26 mouse cellular contexts compared by ENCODE assay signal in the genomic region with DNA sequence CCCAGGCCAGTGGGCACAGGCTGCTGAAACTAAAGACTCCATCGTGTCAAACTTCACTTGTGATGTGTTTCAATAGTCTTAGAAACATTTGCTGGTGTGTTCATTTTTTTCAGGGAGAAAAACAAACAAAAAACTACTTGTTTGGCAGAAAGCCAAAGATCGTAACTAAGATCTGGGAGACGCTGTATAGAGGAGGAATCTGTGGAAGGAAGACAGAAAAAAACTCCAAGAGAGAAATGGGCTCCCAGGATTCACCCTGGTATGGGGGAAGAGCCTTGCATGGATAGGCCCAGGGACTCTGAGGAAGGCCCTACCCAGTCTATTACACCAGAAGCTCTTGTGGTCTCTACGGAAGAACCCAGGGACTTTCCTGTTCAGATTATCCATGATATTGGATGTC.
DNase-seq lines count a peak whose midpoint lies in the region; ATAC-seq and TF ChIP-seq lines count a peak whose summit lies in the region.
"Had no signal": no experiment of that assay in that cellular context is flagged by ENCODE, and none has a peak within 500 bp of the region (broad histone marks: within the 10 kb centered on the region; RNA-seq: fewer than 3 reads in every experiment).

No protein-coding gene starts in this region.

- H3K9ac ChIP-seq in lung, embryonic 14.5 days = no peak overlapping the region
- H3K9ac ChIP-seq: embryonic facial prominence, embryonic 12.5 days; heart, embryonic 15.5 days; hindbrain, embryonic 15.5 days; liver, embryonic 13.5 days; midbrain, embryonic 13.5 days; neural tube, embryonic 13.5 days had no signal

- intact Hi-C loops in gastrocnemius, adult 2 months (cut with DNase I) = no loop called here
- intact Hi-C loops in gastrocnemius, postnatal 14 days (cut with DNase I; ENCODE audit: low total_unique reads) = no loop called here

- no peaks in the 10 kb centered on the region for H3K9me3 ChIP-seq in lung, embryonic 14.5 days (ENCODE audit: low read depth, low read length)
- H3K9me3 ChIP-seq: embryonic facial prominence, embryonic 12.5 days; heart, embryonic 15.5 days; hindbrain, embryonic 15.5 days; liver, embryonic 13.5 days; megakaryocyte, embryonic 14.5 days; midbrain, embryonic 13.5 days; neural tube, embryonic 13.5 days had no signal

- peak; percentile 81; the same call in 1 of the 2 replicates for ATAC-seq in lung, embryonic 14.5 days (ENCODE audit: insufficient read depth)
- ATAC-seq: midbrain, embryonic 13.5 days had no signal

- TF ChIP-seq CTCF in gastrocnemius, adult 2 months (IDR thresholded peaks at IDR 0.05) = no peak
- no peak for TF ChIP-seq CTCF in lung, embryonic 14.5 days (IDR thresholded peaks at IDR 0.05; ENCODE audit: low read depth)

- H3K27ac ChIP-seq in gastrocnemius, adult 2 months = peak overlapping the region; percentile 52
- H3K27ac ChIP-seq in lung, embryonic 14.5 days (ENCODE audit: low read depth) = no peak overlapping the region
- H3K27ac ChIP-seq: embryonic facial prominence, embryonic 12.5 days; heart, embryonic 15.5 days; hindbrain, embryonic 15.5 days; liver, embryonic 13.5 days; midbrain, embryonic 13.5 days; neural tube, embryonic 13.5 days had no signal

- H3K4me3 ChIP-seq in gastrocnemius, adult 2 months = no peak overlapping the region
- H3K4me3 ChIP-seq in lung, embryonic 14.5 days (ENCODE audit: low read depth, low read length) = no peak overlapping the region
- H3K4me3 ChIP-seq: embryonic facial prominence, embryonic 12.5 days; erythroblast, embryonic 14.5 days; heart, embryonic 15.5 days; hindbrain, embryonic 15.5 days; liver, embryonic 13.5 days; megakaryocyte, embryonic 14.5 days; midbrain, embryonic 13.5 days; neural tube, embryonic 13.5 days had no signal

- DNase-seq in gastrocnemius, adult 2 months = no peak
- no peak for DNase-seq in gastrocnemius, postnatal 14 days
- DNase-seq in lung, embryonic 14.5 days = peak; percentile 73
- DNase-seq in lung, postnatal 25 days (ENCODE audit: low spot score) = no peak
- peak; percentile 34 for DNase-seq in MN1 (ENCODE audit: low spot score)
- DNase-seq in induced T-regulatory cell, adult 2 months (ENCODE audit: low read depth) = peak; percentile 22
- DNase-seq in cerebellum, postnatal 25 days = no peak
- DNase-seq: adrenal gland, adult 2 months; B cell, adult 2 months; cerebellum, adult 11-12 months; cerebellum, postnatal 10 days; heart, postnatal 4 days; kidney, adult 11 months; kidney, postnatal 36 days; liver, embryonic 13.5 days; right cerebral cortex, postnatal 25 days; spleen, adult 18-20 months had no signal

- H3K4me2 ChIP-seq in lung, embryonic 14.5 days = no peak overlapping the region
- H3K4me2 ChIP-seq: embryonic facial prominence, embryonic 12.5 days; heart, embryonic 15.5 days; hindbrain, embryonic 15.5 days; liver, embryonic 13.5 days; midbrain, embryonic 13.5 days; neural tube, embryonic 13.5 days had no signal

- H3K4me1 ChIP-seq in lung, embryonic 14.5 days (ENCODE audit: insufficient read depth) = peaks cover 9% of the 10 kb centered on the region; the same call in 1 of the 2 replicates

- H3K27me3 ChIP-seq in lung, embryonic 14.5 days (ENCODE audit: insufficient read depth, low read length) = no peaks in the 10 kb centered on the region
- H3K27me3 ChIP-seq: CH12.LX; embryonic facial prominence, embryonic 12.5 days; heart, embryonic 15.5 days; hindbrain, embryonic 15.5 days; midbrain, embryonic 13.5 days; neural tube, embryonic 13.5 days had no signal

- no peaks in the 10 kb centered on the region for H3K36me3 ChIP-seq in lung, embryonic 14.5 days (ENCODE audit: insufficient read depth)
- H3K36me3 ChIP-seq: embryonic facial prominence, embryonic 12.5 days; G1E; heart, embryonic 15.5 days; hindbrain, embryonic 15.5 days; liver, embryonic 13.5 days; midbrain, embryonic 13.5 days; neural tube, embryonic 13.5 days had no signal

- WGBS in lung, embryonic 14.5 days = 26% methylated on average over 4 of the region's 4 CpGs

Comparison
In these comparisons a context has a peak if more than half of its experiments do, and no peak if none do; other contexts are left out.
1. DNase-seq: peak in lung, embryonic 14.5 days (single experiment), MN1 (single experiment) and induced T-regulatory cell, adult 2 months (single experiment); none in gastrocnemius, adult 2 months (single experiment), gastrocnemius, postnatal 14 days (single experiment), lung, postnatal 25 days (single experiment) and cerebellum, postnatal 25 days (0 of 2).